Mouse (Mus musculus): ENCODE data around the gene Dusp8. TPM values are rescaled to one million over a fixed set of nuclear protein-coding genes. Genes with fewer than 3 reads are reported as not detected.

Dusp8 gene
- polyA plus RNA-seq, 1 experiment from 2014 or later: 0.48 TPM

DNA sequence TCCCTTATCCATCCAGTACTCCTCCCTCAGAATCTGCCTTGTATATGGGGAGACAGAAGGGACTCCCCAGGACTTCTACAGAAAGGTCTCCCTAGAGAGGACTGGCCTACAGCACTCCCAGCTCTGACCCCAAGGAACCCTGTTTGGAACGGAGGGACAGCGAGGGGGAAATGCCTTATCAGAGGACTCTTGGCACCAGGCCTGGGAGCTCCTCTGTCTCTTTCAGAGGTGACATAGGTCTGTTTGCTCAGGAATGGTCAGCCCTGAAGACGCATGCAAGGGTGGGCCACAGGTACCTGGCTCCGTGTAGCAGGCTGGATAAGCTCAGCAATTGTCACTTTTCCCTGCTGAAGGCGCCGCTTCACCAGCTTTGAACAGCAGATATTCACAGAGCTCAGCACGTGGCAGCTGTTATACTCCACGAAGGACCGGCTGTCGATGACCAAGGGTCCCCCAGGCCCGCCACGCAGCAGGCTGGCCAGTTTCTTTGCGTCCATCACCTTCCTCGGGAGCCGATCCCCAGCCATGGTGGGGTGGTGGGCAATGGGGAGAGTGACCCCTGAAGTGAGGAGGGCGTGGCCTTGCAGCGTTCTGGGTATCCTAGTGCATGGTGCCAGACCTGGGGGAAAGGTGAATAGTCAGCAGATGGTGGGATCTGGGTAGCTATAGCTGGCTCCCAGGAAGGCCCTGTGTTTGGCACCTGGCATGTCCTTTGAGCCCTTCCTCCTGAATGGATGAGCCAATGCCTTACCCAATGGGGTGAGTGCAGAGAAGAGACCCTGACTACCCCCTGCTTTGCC is 5.8 kb downstream of the Dusp8 start:
- Histone ChIP-seq H3K4me1 (ENCODE audit: control insufficient read depth, insufficient read depth, low read length) (peaks cover 12% of the 10 kb centered on the region), H3K27me3 (ENCODE audit: control insufficient read depth, insufficient read depth, low read length) (peaks cover 52% of the 10 kb centered on the region), H3K27ac (replicated peaks; ENCODE audit: low read depth, low read length) (no peak overlapping the region), H3K4me3 (ENCODE audit: low read depth, low read length) (no peak overlapping the region), H3K4me2 (ENCODE audit: low read depth, severe bottlenecking) (no peak overlapping the region), H3K9ac (ENCODE audit: low read length) (no peak overlapping the region), H3K36me3 (ENCODE audit: control insufficient read depth, insufficient read depth, low read length) (no peaks in the 10 kb centered on the region), H3K9me3 (ENCODE audit: control insufficient read depth, low read length) (no peaks in the 10 kb centered on the region)
- DNase-seq (ENCODE audit: low spot score) (no peak), ATAC-seq (ENCODE audit: insufficient number of reproducible peaks, low FRiP score, low TSS enrichment, low read depth) (no peak)
- 60% methylated on average over 17 of the region's 17 CpGs for WGBS

DNA sequence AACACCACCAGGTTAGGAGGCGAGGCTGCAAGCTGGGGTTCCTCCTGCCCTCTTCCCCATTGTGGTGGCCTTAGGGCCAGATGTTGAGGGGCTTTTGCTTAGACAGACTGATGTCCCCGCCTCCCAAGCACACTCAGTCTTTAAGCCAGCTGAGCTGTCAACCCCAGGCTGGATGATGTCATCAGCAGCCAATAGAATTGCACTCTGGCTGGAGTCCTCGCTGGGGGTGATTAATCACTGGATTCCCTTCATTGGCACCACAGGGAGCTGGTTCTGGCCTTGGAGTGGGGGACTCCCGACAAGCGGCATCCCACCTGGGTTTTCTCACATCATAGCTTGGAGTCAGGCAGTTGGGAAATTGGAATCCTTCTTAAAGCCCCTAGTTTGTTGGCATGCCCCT is 6.8 kb downstream of the Dusp8 start:
- Histone ChIP-seq H3K27me3 (ENCODE audit: control insufficient read depth, insufficient read depth, low read length) (peaks cover 52% of the 10 kb centered on the region), H3K4me2 (ENCODE audit: low read depth, severe bottlenecking) (no peak overlapping the region), H3K4me3 (ENCODE audit: low read depth, low read length) (no peak overlapping the region), H3K36me3 (ENCODE audit: control insufficient read depth, insufficient read depth, low read length) (no peaks in the 10 kb centered on the region), H3K9me3 (ENCODE audit: control insufficient read depth, low read length) (no peaks in the 10 kb centered on the region), H3K27ac (replicated peaks; ENCODE audit: low read depth, low read length) (no peak overlapping the region), H3K9ac (ENCODE audit: low read length) (no peak overlapping the region), H3K4me1 (ENCODE audit: control insufficient read depth, insufficient read depth, low read length) (peaks cover 9% of the 10 kb centered on the region; the same call in 1 of the 2 replicates)
- DNase-seq (ENCODE audit: low spot score) (peak; percentile 44), ATAC-seq (ENCODE audit: insufficient number of reproducible peaks, low FRiP score, low TSS enrichment, low read depth) (no peak)
- WGBS: under 1% methylated on average over 5 of the region's 5 CpGs

- Histone ChIP-seq H3K4me3 (ENCODE audit: low read depth, low read length) (no peak overlapping the region), H3K4me1 (ENCODE audit: control insufficient read depth, insufficient read depth, low read length) (peaks cover 12% of the 10 kb centered on the region; the same call in 1 of the 2 replicates), H3K9me3 (ENCODE audit: control insufficient read depth, low read length) (no peaks in the 10 kb centered on the region), H3K4me2 (ENCODE audit: low read depth, severe bottlenecking) (no peak overlapping the region), H3K36me3 (ENCODE audit: control insufficient read depth, insufficient read depth, low read length) (no peaks in the 10 kb centered on the region), H3K27ac (replicated peaks; ENCODE audit: low read depth, low read length) (no peak overlapping the region), H3K27me3 (ENCODE audit: control insufficient read depth, insufficient read depth, low read length) (peaks cover 52% of the 10 kb centered on the region), H3K9ac (ENCODE audit: low read length) (no peak overlapping the region)
- 88% methylated on average over 1 of the region's 1 CpGs for WGBS
- DNase-seq (ENCODE audit: low spot score) (no peak), ATAC-seq (ENCODE audit: insufficient number of reproducible peaks, low FRiP score, low TSS enrichment, low read depth) (no peak)
Observed at GRCm38 (mm10) chr7:142087069-142087652, 8.5 kb downstream of the Dusp8 start.

DNA sequence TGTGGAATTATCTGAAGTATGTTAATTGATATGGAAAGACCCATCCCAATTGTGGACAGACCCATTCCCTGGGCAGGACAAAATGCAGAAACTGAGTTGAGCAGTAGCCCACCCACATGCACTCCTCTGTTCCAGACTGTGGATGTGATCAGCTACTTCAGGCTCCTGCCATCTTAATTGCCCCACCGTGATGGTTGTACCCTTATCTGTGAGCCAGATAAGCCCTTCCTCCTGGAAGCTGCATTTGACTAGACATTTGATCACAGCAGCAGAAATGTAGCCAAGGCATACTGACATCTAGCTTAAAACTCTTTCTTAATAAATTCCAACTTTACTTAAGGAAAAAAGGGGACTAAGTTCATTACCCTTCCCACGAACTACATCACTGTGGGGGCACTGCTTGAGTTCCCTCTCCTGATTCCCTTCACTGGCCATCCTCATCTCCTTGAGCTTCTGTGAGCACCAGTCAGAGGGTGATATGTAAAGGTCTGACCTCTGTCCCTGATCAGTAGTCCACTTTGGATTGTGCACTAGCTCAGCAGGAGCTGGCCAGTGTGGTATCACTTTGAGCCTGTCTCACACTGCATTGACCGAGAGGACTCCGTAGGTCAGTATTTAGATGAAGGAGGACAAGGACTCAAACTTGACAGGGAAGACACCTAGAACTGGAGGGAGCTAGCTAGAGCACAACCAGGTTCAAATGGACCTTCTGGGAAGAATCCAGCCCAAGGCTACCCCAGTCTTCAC is 9.3 kb downstream of the Dusp8 start:
- no peak for ATAC-seq (ENCODE audit: insufficient number of reproducible peaks, low FRiP score, low TSS enrichment, low read depth)
- peaks cover 14% of the 10 kb centered on the region; the same call in 1 of the 2 replicates for H3K4me1 ChIP-seq (ENCODE audit: control insufficient read depth, insufficient read depth, low read length)

GRCm38 (mm10) chr7:142084820-142085219 is 10.8 kb downstream of the Dusp8 start:
- no peak for DNase-seq (ENCODE audit: low spot score)
- Histone ChIP-seq H3K27ac (replicated peaks; ENCODE audit: low read depth, low read length) (no peak overlapping the region), H3K9ac (ENCODE audit: low read length) (no peak overlapping the region), H3K4me3 (ENCODE audit: low read depth, low read length) (no peak overlapping the region), H3K4me2 (ENCODE audit: low read depth, severe bottlenecking) (no peak overlapping the region), H3K4me1 (ENCODE audit: control insufficient read depth, insufficient read depth, low read length) (peaks cover 14% of the 10 kb centered on the region; the same call in 1 of the 2 replicates), H3K36me3 (ENCODE audit: control insufficient read depth, insufficient read depth, low read length) (no peaks in the 10 kb centered on the region), H3K9me3 (ENCODE audit: control insufficient read depth, low read length) (no peaks in the 10 kb centered on the region), H3K27me3 (ENCODE audit: control insufficient read depth, insufficient read depth, low read length) (peaks cover 59% of the 10 kb centered on the region)
- 45% methylated on average over 3 of the region's 3 CpGs for WGBS
- no peak for ATAC-seq (ENCODE audit: insufficient number of reproducible peaks, low FRiP score, low TSS enrichment, low read depth)

More for the DNA sequence above, 9.3 kb downstream of the Dusp8 start:
- no peak overlapping the region for H3K4me3 ChIP-seq (ENCODE audit: low read depth, low read length)
- H3K36me3 ChIP-seq (ENCODE audit: control insufficient read depth, insufficient read depth, low read length): no peaks in the 10 kb centered on the region
- H3K9me3 ChIP-seq (ENCODE audit: control insufficient read depth, low read length): no peaks in the 10 kb centered on the region
- WGBS: 76% methylated on average over 4 of the region's 4 CpGs
- no peak for DNase-seq (ENCODE audit: low spot score)
- no peak overlapping the region for H3K9ac ChIP-seq (ENCODE audit: low read length)
- peaks cover 54% of the 10 kb centered on the region for H3K27me3 ChIP-seq (ENCODE audit: control insufficient read depth, insufficient read depth, low read length)
- no peak overlapping the region for H3K4me2 ChIP-seq (ENCODE audit: low read depth, severe bottlenecking)
- H3K27ac ChIP-seq (replicated peaks; ENCODE audit: low read depth, low read length): no peak overlapping the region

DNA sequence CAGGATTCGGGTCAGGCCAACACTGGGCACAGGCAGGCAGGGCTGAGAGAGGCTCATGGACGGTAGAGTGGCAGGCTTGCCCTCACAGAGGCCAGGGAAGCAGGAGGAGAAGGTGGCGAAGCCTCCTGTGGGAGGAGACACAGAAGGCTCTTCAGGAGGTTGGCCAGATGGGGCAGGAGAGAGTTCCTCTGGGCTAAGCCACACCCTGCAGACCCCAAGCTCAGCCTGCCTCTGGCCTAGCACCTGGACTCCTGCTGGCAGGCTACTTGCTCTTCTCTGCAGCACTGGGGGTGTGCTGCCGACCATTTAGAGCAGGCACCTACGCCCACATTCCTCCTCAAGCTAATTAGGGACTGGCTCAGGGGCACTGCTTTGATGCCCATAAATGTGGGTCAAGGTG is 11.2 kb downstream of the Dusp8 start:
- Histone ChIP-seq H3K4me3 (ENCODE audit: low read depth, low read length) (no peak overlapping the region), H3K4me2 (ENCODE audit: low read depth, severe bottlenecking) (no peak overlapping the region), H3K9ac (ENCODE audit: low read length) (no peak overlapping the region), H3K4me1 (ENCODE audit: control insufficient read depth, insufficient read depth, low read length) (peaks cover 14% of the 10 kb centered on the region; the same call in 1 of the 2 replicates), H3K9me3 (ENCODE audit: control insufficient read depth, low read length) (no peaks in the 10 kb centered on the region), H3K36me3 (ENCODE audit: control insufficient read depth, insufficient read depth, low read length) (no peaks in the 10 kb centered on the region), H3K27me3 (ENCODE audit: control insufficient read depth, insufficient read depth, low read length) (peaks cover 62% of the 10 kb centered on the region), H3K27ac (replicated peaks; ENCODE audit: low read depth, low read length) (no peak overlapping the region)
- DNase-seq (ENCODE audit: low spot score) (no peak), ATAC-seq (ENCODE audit: insufficient number of reproducible peaks, low FRiP score, low TSS enrichment, low read depth) (no peak)
- 15% methylated on average over 5 of the region's 5 CpGs for WGBS

GRCm38 (mm10) chr7:142083588-142084317 is 11.9 kb downstream of the Dusp8 start:
- H3K9ac ChIP-seq (ENCODE audit: low read length): no peak overlapping the region

DNA sequence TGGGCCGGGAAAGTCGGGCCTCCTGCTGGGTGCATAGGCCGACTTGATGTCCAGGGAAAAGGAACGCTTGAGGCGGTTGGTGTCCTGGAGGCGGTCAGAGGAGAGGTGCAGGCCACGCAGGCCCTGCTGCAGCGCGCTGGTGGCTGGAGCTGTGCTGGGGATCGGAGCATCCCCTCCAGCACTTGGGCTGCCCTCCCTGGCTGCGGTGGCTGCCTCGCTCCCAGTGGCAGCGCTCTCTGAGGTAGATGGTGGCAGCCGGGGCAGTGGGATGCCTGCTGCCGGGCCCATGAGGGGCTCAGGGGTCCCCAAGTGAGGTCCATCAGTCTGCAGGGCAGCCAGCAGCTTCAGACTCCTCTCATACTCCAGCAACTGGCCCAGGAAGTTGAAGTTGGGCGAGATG is 13.0 kb downstream of the Dusp8 start:
- Histone ChIP-seq H3K4me3 (ENCODE audit: low read depth, low read length) (peak overlapping the region; percentile 35), H3K36me3 (ENCODE audit: control insufficient read depth, insufficient read depth, low read length) (no peaks in the 10 kb centered on the region), H3K27ac (replicated peaks; ENCODE audit: low read depth, low read length) (no peak overlapping the region), H3K9me3 (ENCODE audit: control insufficient read depth, low read length) (no peaks in the 10 kb centered on the region), H3K4me2 (ENCODE audit: low read depth, severe bottlenecking) (peak overlapping the region; percentile 61), H3K4me1 (ENCODE audit: control insufficient read depth, insufficient read depth, low read length) (0 out of 2 replicates have a peak, but pooled peaks cover 5% of the 10 kb centered on the region), H3K9ac (ENCODE audit: low read length) (peak overlapping the region; percentile 52), H3K27me3 (ENCODE audit: control insufficient read depth, insufficient read depth, low read length) (peaks cover 55% of the 10 kb centered on the region)
- 12% methylated on average over 16 of the region's 16 CpGs for WGBS
- DNase-seq (ENCODE audit: low spot score) (no peak), ATAC-seq (ENCODE audit: insufficient number of reproducible peaks, low FRiP score, low TSS enrichment, low read depth) (no peak)

More at GRCm38 (mm10) chr7:142083588-142084317, 11.9 kb downstream of the Dusp8 start:
- no peak overlapping the region for H3K4me3 ChIP-seq (ENCODE audit: low read depth, low read length)
- 26% methylated on average over 12 of the region's 12 CpGs for WGBS
- ATAC-seq (ENCODE audit: insufficient number of reproducible peaks, low FRiP score, low TSS enrichment, low read depth): no peak
- peaks cover 11% of the 10 kb centered on the region; the same call in 1 of the 2 replicates for H3K4me1 ChIP-seq (ENCODE audit: control insufficient read depth, insufficient read depth, low read length)
- no peaks in the 10 kb centered on the region for H3K36me3 ChIP-seq (ENCODE audit: control insufficient read depth, insufficient read depth, low read length)
- no peak for DNase-seq (ENCODE audit: low spot score)
- H3K4me2 ChIP-seq (ENCODE audit: low read depth, severe bottlenecking): no peak overlapping the region
- peaks cover 59% of the 10 kb centered on the region for H3K27me3 ChIP-seq (ENCODE audit: control insufficient read depth, insufficient read depth, low read length)
- H3K27ac ChIP-seq (replicated peaks; ENCODE audit: low read depth, low read length): no peak overlapping the region
- no peaks in the 10 kb centered on the region for H3K9me3 ChIP-seq (ENCODE audit: control insufficient read depth, low read length)

All from limb, embryonic 11.5 days (tissue).